Comparison of ENCODE assay signal across 16 mouse cellular contexts in the genomic region with DNA sequence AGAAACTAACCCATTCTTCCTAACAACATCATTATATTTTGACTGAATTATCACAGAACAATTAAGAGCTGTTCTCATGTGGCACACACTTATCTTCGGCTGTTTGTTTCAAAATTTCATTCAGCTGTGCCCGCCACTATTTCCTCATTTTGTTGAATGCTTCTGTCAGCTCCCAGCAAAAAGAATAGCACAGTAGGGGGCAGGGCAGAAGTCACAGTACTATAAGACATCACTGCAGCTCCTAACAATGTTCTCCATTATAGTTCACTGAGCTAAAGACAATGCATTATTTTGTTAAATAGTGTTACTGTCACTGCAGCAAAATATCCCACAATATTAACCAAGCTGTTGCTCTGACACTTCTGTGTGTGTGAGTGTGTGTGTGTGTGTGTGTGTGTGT.
A peak's percentile ranks its signal among the peaks of the same experiment; 100 is the strongest.
DNase-seq lines count a peak whose midpoint lies in the region; ATAC-seq and TF ChIP-seq lines count a peak whose summit lies in the region.
"Had no signal": no experiment of that assay in that cellular context is flagged by ENCODE, and none has a peak within 500 bp of the region (broad histone marks: within the 10 kb centered on the region; RNA-seq: fewer than 3 reads in every experiment).

No protein-coding gene starts in this region.

- no peak overlapping the region for H3K9ac ChIP-seq in lung, embryonic 14.5 days
- H3K9ac ChIP-seq in hindbrain, embryonic 11.5 days (ENCODE audit: low read depth, low read length), result no peak overlapping the region
- no peak overlapping the region for H3K9ac ChIP-seq in intestine, postnatal 0 days (ENCODE audit: low read depth, low read length)
- H3K9ac ChIP-seq: embryonic facial prominence, embryonic 12.5 days; stomach, embryonic 15.5 days had no signal

- H3K4me3 ChIP-seq in lung, embryonic 14.5 days (ENCODE audit: low read depth, low read length), result no peak overlapping the region
- H3K4me3 ChIP-seq in hindbrain, embryonic 11.5 days (ENCODE audit: low read depth, low read length), result no peak overlapping the region
- no peak overlapping the region for H3K4me3 ChIP-seq in intestine, postnatal 0 days (ENCODE audit: low read depth, low read length)
- H3K4me3 ChIP-seq: embryonic facial prominence, embryonic 12.5 days; myocyte; stomach, embryonic 15.5 days had no signal

- no peaks in the 10 kb centered on the region for H3K36me3 ChIP-seq in lung, embryonic 14.5 days (ENCODE audit: insufficient read depth)
- H3K36me3 ChIP-seq in hindbrain, embryonic 11.5 days (ENCODE audit: control insufficient read depth, insufficient read depth, low read length), result no peaks in the 10 kb centered on the region
- no peaks in the 10 kb centered on the region for H3K36me3 ChIP-seq in intestine, postnatal 0 days (ENCODE audit: control insufficient read depth, insufficient read depth)
- H3K36me3 ChIP-seq: embryonic facial prominence, embryonic 12.5 days; stomach, embryonic 15.5 days had no signal

- no peaks in the 10 kb centered on the region for H3K9me3 ChIP-seq in lung, embryonic 14.5 days (ENCODE audit: low read depth, low read length)
- no peaks in the 10 kb centered on the region for H3K9me3 ChIP-seq in hindbrain, embryonic 11.5 days (ENCODE audit: control insufficient read depth, low read length)
- no peaks in the 10 kb centered on the region for H3K9me3 ChIP-seq in intestine, postnatal 0 days (ENCODE audit: control insufficient read depth)
- H3K9me3 ChIP-seq: embryonic facial prominence, embryonic 12.5 days; stomach, embryonic 15.5 days had no signal

- no peak overlapping the region for H3K4me2 ChIP-seq in lung, embryonic 14.5 days
- no peak overlapping the region for H3K4me2 ChIP-seq in hindbrain, embryonic 11.5 days (replicated peaks; ENCODE audit: low read depth, low read length)
- H3K4me2 ChIP-seq in intestine, postnatal 0 days (replicated peaks; ENCODE audit: low read depth), result no peak overlapping the region
- H3K4me2 ChIP-seq: embryonic facial prominence, embryonic 12.5 days; liver, embryonic 11.5 days; stomach, embryonic 15.5 days had no signal

- no peak for ATAC-seq in lung, embryonic 14.5 days (ENCODE audit: insufficient read depth)
- ATAC-seq in hindbrain, embryonic 11.5 days (ENCODE audit: low FRiP score), result peak; percentile 72; the same call in 1 of the 2 replicates
- ATAC-seq in intestine, postnatal 0 days, result no peak
- ATAC-seq: lung, postnatal 0 days had no signal

- no peaks in the 10 kb centered on the region for H3K4me1 ChIP-seq in lung, embryonic 14.5 days (ENCODE audit: insufficient read depth)
- H3K4me1 ChIP-seq in hindbrain, embryonic 11.5 days (replicated peaks; ENCODE audit: control insufficient read depth, insufficient read depth, low read length), result no peaks in the 10 kb centered on the region
- 0 out of 2 replicates have a peak, but pooled peaks cover 3% of the 10 kb centered on the region for H3K4me1 ChIP-seq in intestine, postnatal 0 days (replicated peaks; ENCODE audit: control insufficient read depth, insufficient read depth, low read length)
- H3K4me1 ChIP-seq: stomach, embryonic 15.5 days had no signal

- H3K27me3 ChIP-seq in lung, embryonic 14.5 days (ENCODE audit: insufficient read depth, low read length), result no peaks in the 10 kb centered on the region
- no peaks in the 10 kb centered on the region for H3K27me3 ChIP-seq in hindbrain, embryonic 11.5 days (ENCODE audit: control insufficient read depth, insufficient read depth, low read length)
- H3K27me3 ChIP-seq in intestine, postnatal 0 days (replicated peaks; ENCODE audit: control insufficient read depth, insufficient read depth, low read length), result no peaks in the 10 kb centered on the region
- H3K27me3 ChIP-seq: embryonic facial prominence, embryonic 12.5 days; stomach, embryonic 15.5 days had no signal

- H3K27ac ChIP-seq in lung, embryonic 14.5 days (ENCODE audit: low read depth), result no peak overlapping the region
- H3K27ac ChIP-seq in hindbrain, embryonic 11.5 days (ENCODE audit: low read depth, low read length), result no peak overlapping the region
- H3K27ac ChIP-seq in intestine, postnatal 0 days (ENCODE audit: low read depth, low read length), result no peak overlapping the region
- H3K27ac ChIP-seq: embryonic facial prominence, embryonic 12.5 days; stomach, embryonic 15.5 days had no signal

- 19% methylated on average over 2 of the region's 2 CpGs for WGBS in lung, embryonic 14.5 days
- WGBS in hindbrain, embryonic 11.5 days, result 9% methylated on average over 2 of the region's 2 CpGs
- 52% methylated on average over 2 of the region's 2 CpGs for WGBS in intestine, postnatal 0 days

- peak; percentile 45 for DNase-seq in lung, embryonic 14.5 days
- DNase-seq in lung, postnatal 4 days, result no peak
- DNase-seq in brain, adult 2 months (ENCODE audit: low read depth, low spot score), result peak; percentile 38
- peak; percentile 48 for DNase-seq in hindbrain, embryonic 11.5 days (ENCODE audit: low spot score)
- peak; percentile 74 for DNase-seq in retina, postnatal 1 day
- no peak for DNase-seq in kidney, adult 11 months
- DNase-seq: adrenal gland, postnatal 25 days; cerebellum, adult 11 months; kidney, postnatal 4 days; thymus, postnatal 36 days had no signal

- TF ChIP-seq CTCF in lung, embryonic 14.5 days (IDR thresholded peaks at IDR 0.05; ENCODE audit: low read depth), result peak; percentile 18; the same call in 1 of the 2 replicates
- no peak for TF ChIP-seq CTCF in intestine, postnatal 0 days (IDR thresholded peaks at IDR 0.05; ENCODE audit: low read depth)

Comparison
In these comparisons a context has a peak if more than half of its experiments do, and no peak if none do; other contexts are left out.
1. DNase-seq: peak in lung, embryonic 14.5 days (single experiment), brain, adult 2 months (single experiment), hindbrain, embryonic 11.5 days (single experiment) and retina, postnatal 1 day (single experiment); none in lung, postnatal 4 days (0 of 2) and kidney, adult 11 months (single experiment).